Comparison of ENCODE assay signal across 8 mouse cellular contexts in genomic region chr4:150889273-150889954, GRCm38 (mm10). TPM values are rescaled to one million over a fixed set of nuclear protein-coding genes. Genes with fewer than 3 reads are reported as not detected.
A peak's percentile ranks its signal among the peaks of the same experiment; 100 is the strongest.
DNase-seq lines count a peak whose midpoint lies in the region; ATAC-seq and TF ChIP-seq lines count a peak whose summit lies in the region.
"Had no signal": no experiment of that assay in that cellular context is flagged by ENCODE, and none has a peak within 500 bp of the region (broad histone marks: within the 10 kb centered on the region; RNA-seq: fewer than 3 reads in every experiment).

No protein-coding gene starts in this region.

- peak overlapping the region; percentile 19; the same call in 1 of the 2 replicates for H3K27ac ChIP-seq in kidney, adult 2 months (ENCODE audit: insufficient read depth, low read depth, low read length)
- H3K27ac ChIP-seq in brown adipose tissue, adult 24 weeks (replicated peaks; ENCODE audit: low read depth, low read length), result 0 out of 2 replicates have a peak overlapping the region, but pooled peaks have one; percentile 45
- H3K27ac ChIP-seq in intestine, postnatal 0 days (ENCODE audit: low read depth, low read length), result peak overlapping the region; percentile 70
- H3K27ac ChIP-seq in liver, postnatal 0 days (ENCODE audit: low read depth), result peak overlapping the region; percentile 80

- peak; percentile 55 for ATAC-seq in intestine, postnatal 0 days
- ATAC-seq in liver, postnatal 0 days, result peak; percentile 71
- ATAC-seq: forebrain, embryonic 14.5 days had no signal

- 18% methylated on average over 20 of the region's 20 CpGs for WGBS in kidney, adult 2 months
- WGBS in intestine, postnatal 0 days, result 22% methylated on average over 20 of the region's 20 CpGs
- 54% methylated on average over 20 of the region's 20 CpGs for WGBS in liver, postnatal 0 days (ENCODE audit: insufficient replicate concordance)

- H3K4me3 ChIP-seq in kidney, adult 2 months (ENCODE audit: insufficient read depth, low read depth, low read length), result no peak overlapping the region
- H3K4me3 ChIP-seq in brown adipose tissue, adult 24 weeks (ENCODE audit: insufficient read depth, low read depth, low read length), result peak overlapping the region; percentile 46
- peak overlapping the region; percentile 24 for H3K4me3 ChIP-seq in intestine, postnatal 0 days (ENCODE audit: low read depth, low read length)
- H3K4me3 ChIP-seq in liver, postnatal 0 days (ENCODE audit: low read depth, low read length), result peak overlapping the region; percentile 5; the same call in 1 of the 2 replicates

- peaks cover 15% of the 10 kb centered on the region; the same call in 1 of the 2 replicates for H3K4me1 ChIP-seq in kidney, adult 2 months (ENCODE audit: control insufficient read depth, insufficient read depth, low read length)
- H3K4me1 ChIP-seq in brown adipose tissue, adult 24 weeks (ENCODE audit: control insufficient read depth, insufficient read depth, insufficient read length, low read length), result no peaks in the 10 kb centered on the region
- no peaks in the 10 kb centered on the region for H3K4me1 ChIP-seq in intestine, postnatal 0 days (replicated peaks; ENCODE audit: control insufficient read depth, insufficient read depth, low read length)
- H3K4me1 ChIP-seq in liver, postnatal 0 days (ENCODE audit: insufficient read depth), result peaks cover 10% of the 10 kb centered on the region

- peak overlapping the region; percentile 31; the same call in 1 of the 2 replicates for H3K9ac ChIP-seq in intestine, postnatal 0 days (ENCODE audit: low read depth, low read length)
- 0 out of 2 replicates have a peak overlapping the region, but pooled peaks have one; percentile 13 for H3K9ac ChIP-seq in liver, postnatal 0 days (replicated peaks)

- DNase-seq in kidney, adult 2 months, result peak; percentile 56
- DNase-seq in kidney, postnatal 14 days, result no peak
- peak; percentile 43 for DNase-seq in liver, postnatal 0 days
- no peak for DNase-seq in adrenal gland, adult 2 months
- no peak for DNase-seq in spleen, adult 12 weeks (ENCODE audit: low spot score)

- no peaks in the 10 kb centered on the region for H3K9me3 ChIP-seq in intestine, postnatal 0 days (ENCODE audit: control insufficient read depth)
- no peaks in the 10 kb centered on the region for H3K9me3 ChIP-seq in liver, postnatal 0 days (ENCODE audit: low read length)

- no peaks in the 10 kb centered on the region for H3K27me3 ChIP-seq in kidney, adult 2 months (replicated peaks; ENCODE audit: control insufficient read depth, insufficient read depth, low read length)
- H3K27me3 ChIP-seq in intestine, postnatal 0 days (replicated peaks; ENCODE audit: control insufficient read depth, insufficient read depth, low read length), result no peaks in the 10 kb centered on the region
- H3K27me3 ChIP-seq in liver, postnatal 0 days (ENCODE audit: insufficient read depth, low read length), result no peaks in the 10 kb centered on the region

- H3K4me2 ChIP-seq in intestine, postnatal 0 days (replicated peaks; ENCODE audit: low read depth), result peak overlapping the region; percentile 60
- peak overlapping the region; percentile 42 for H3K4me2 ChIP-seq in liver, postnatal 0 days (ENCODE audit: low read depth, low read length)

- no peak for TF ChIP-seq POLR2A in kidney, adult 2 months (IDR thresholded peaks at IDR 0.05; ENCODE audit: low read depth, low read length)

- no peak for TF ChIP-seq EP300 in liver, postnatal 0 days (IDR thresholded peaks at IDR 0.05; ENCODE audit: low read depth)

- TF ChIP-seq CTCF in kidney, adult 2 months (conservative IDR thresholded peaks at IDR 0.05; ENCODE audit: insufficient read depth, insufficient read length, low read depth, low read length), result no peak
- peak; percentile 28; the same call in 1 of the 2 replicates for TF ChIP-seq CTCF in intestine, postnatal 0 days (IDR thresholded peaks at IDR 0.05; ENCODE audit: low read depth)
- TF ChIP-seq CTCF in liver, postnatal 0 days (IDR thresholded peaks at IDR 0.05; ENCODE audit: low read depth), result no peak

- no peaks in the 10 kb centered on the region for H3K36me3 ChIP-seq in kidney, adult 2 months (ENCODE audit: control insufficient read depth, insufficient read depth, low read length)
- no peaks in the 10 kb centered on the region for H3K36me3 ChIP-seq in intestine, postnatal 0 days (ENCODE audit: control insufficient read depth, insufficient read depth)
- no peaks in the 10 kb centered on the region for H3K36me3 ChIP-seq in liver, postnatal 0 days (replicated peaks; ENCODE audit: insufficient read depth, low read length)

RNA-seq across cellular contexts. Expression of gene Park7, which starts 24.8 kb away (rescaled TPM):
- 314 and 444 TPM in 2 replicates for polyA plus RNA-seq in kidney, adult 2 months (2012; rRNA removed)
- 176 and 208 TPM in 2 replicates for polyA plus RNA-seq in brown adipose tissue, adult 24 weeks (2012; ENCODE audit: insufficient read depth, insufficient read length, missing spikeins)
- polyA plus RNA-seq in intestine, postnatal 0 days (2015; fragmentation: Nextera tagmentation; extraction: Ambion mirVana), result 223 and 231 TPM in 2 replicates
- polyA plus RNA-seq in liver, postnatal 0 days (2015; fragmentation: Nextera tagmentation; extraction: Ambion mirVana), result 227 and 228 TPM in 2 replicates
- total RNA-seq in adrenal gland, adult 2 months (2021), result 100 to 1,000 TPM; 274 to 292 TPM
- polyA plus RNA-seq in adrenal gland, adult 2 months (2012; rRNA removed), result 73.0 and 78.6 TPM in 2 replicates

RNA-seq across cellular contexts. Expression of gene Tnfrsf9, which starts 24.9 kb away (rescaled TPM):
- polyA plus RNA-seq in kidney, adult 2 months (2012; rRNA removed), result 0.14 and 0.86 TPM in 2 replicates
- polyA plus RNA-seq in brown adipose tissue, adult 24 weeks (2012; ENCODE audit: insufficient read depth, insufficient read length, missing spikeins), result not detected in 2 replicates
- polyA plus RNA-seq in intestine, postnatal 0 days (2015; fragmentation: Nextera tagmentation; extraction: Ambion mirVana), result 0.20 and 0.42 TPM in 2 replicates
- polyA plus RNA-seq in liver, postnatal 0 days (2015; fragmentation: Nextera tagmentation; extraction: Ambion mirVana), result 0.33 and 0.36 TPM in 2 replicates
- under 1 TPM in 1 of 2 experiments, not detected in 1; 0.45 TPM for total RNA-seq in adrenal gland, adult 2 months (2021)
- polyA plus RNA-seq in adrenal gland, adult 2 months (2012; rRNA removed), result 0.10 TPM in 1 of 2 replicates, not detected in the other

RNA-seq across cellular contexts. Expression of gene Errfi1, which starts 35.7 kb away (rescaled TPM):
- 230 TPM in 2 replicates for polyA plus RNA-seq in kidney, adult 2 months (2012; rRNA removed)
- 14.8 and 32.1 TPM in 2 replicates for polyA plus RNA-seq in brown adipose tissue, adult 24 weeks (2012; ENCODE audit: insufficient read depth, insufficient read length, missing spikeins)
- polyA plus RNA-seq in intestine, postnatal 0 days (2015; fragmentation: Nextera tagmentation; extraction: Ambion mirVana), result 27.2 and 27.7 TPM in 2 replicates
- 141 and 148 TPM in 2 replicates for polyA plus RNA-seq in liver, postnatal 0 days (2015; fragmentation: Nextera tagmentation; extraction: Ambion mirVana)
- total RNA-seq in adrenal gland, adult 2 months (2021), result 10 to 100 TPM; 41.7 to 49.8 TPM
- 12.1 and 12.6 TPM in 2 replicates for polyA plus RNA-seq in adrenal gland, adult 2 months (2012; rRNA removed)

Comparison
In these comparisons a context has a peak if more than half of its experiments do, and no peak if none do; other contexts are left out.
1. DNase-seq: peak in kidney, adult 2 months (single experiment) and liver, postnatal 0 days (single experiment); none in kidney, postnatal 14 days (single experiment), adrenal gland, adult 2 months (single experiment) and spleen, adult 12 weeks (single experiment).
2. H3K27ac ChIP-seq: peak in every context shown above with its lines; median percentile 80 in liver, postnatal 0 days; 70 in intestine, postnatal 0 days; 45 in brown adipose tissue, adult 24 weeks; 19 in kidney, adult 2 months.